Mouse (Mus musculus) forebrain, embryonic 11.5 days (tissue): ENCODE measurements around the gene Nek4. TPM values are rescaled to one million over a fixed set of nuclear protein-coding genes. Genes with fewer than 3 reads are reported as not detected.
A peak's percentile ranks its signal among the peaks of the same experiment; 100 is the strongest.

ENCODE experiments used
- ATAC-seq: fragments of 200-750 bp; cut with Nextera tagmentation; replicated peaks from 2 replicates; pipeline ENCODE4 v1.8.0; 2017; ENCODE audit warnings: moderate TSS enrichment; ENCODE audit not compliant: low FRiP score
- DNase-seq: peaks from one replicate; pipeline ENCODE4 v3.0.0-alpha.2; 2017; ENCODE audit warnings: low spot score
- H3K27ac ChIP-seq: fragments of 300-500 bp; sonication (generic); 2 replicates; pipeline ENCODE4 v1.5.1; 2014; ENCODE audit warnings: low read depth, low read length
- H3K27me3 ChIP-seq: fragments of 300-500 bp; sonication (generic); 2 replicates; pipeline ENCODE4 v1.6.1; 2014; ENCODE audit warnings: mild to moderate bottlenecking, low read length, mixed read lengths; ENCODE audit not compliant: control insufficient read depth, insufficient read depth
- H3K36me3 ChIP-seq: fragments of 300-500 bp; sonication (generic); 2 replicates; pipeline ENCODE4 v1.6.1; 2014; ENCODE audit warnings: mild to moderate bottlenecking, low read length, moderate library complexity, mixed read lengths; ENCODE audit not compliant: control insufficient read depth, insufficient read depth
- H3K4me1 ChIP-seq: fragments of 300-500 bp; sonication (generic); replicated peaks from 2 replicates; pipeline ENCODE4 v1.6.1; 2014; ENCODE audit warnings: low read length, mixed read lengths; ENCODE audit not compliant: control insufficient read depth, insufficient read depth
- H3K4me2 ChIP-seq: fragments of 300-500 bp; sonication (generic); 2 replicates; pipeline ENCODE4 v1.6.1; 2014; ENCODE audit warnings: low read depth, mild to moderate bottlenecking, low read length, moderate library complexity, mixed read lengths; ENCODE audit not compliant: severe bottlenecking
- H3K4me3 ChIP-seq: fragments of 300-500 bp; sonication (generic); 2 replicates; pipeline ENCODE4 v1.5.1; 2014; ENCODE audit warnings: low read depth, low read length
- H3K9ac ChIP-seq: fragments of 300-500 bp; sonication (generic); 2 replicates; pipeline ENCODE4 v1.6.1; 2014; ENCODE audit warnings: low read length
- H3K9me3 ChIP-seq: fragments of 300-500 bp; sonication (generic); 2 replicates; pipeline ENCODE4 v1.6.1; 2016; ENCODE audit warnings: low read length, mixed read lengths; ENCODE audit not compliant: control insufficient read depth
- WGBS: fragments of 180-500 bp; shearing (Covaris S2); extraction: QIAGEN DNeasy Blood & Tissue Kit; methylation state at CpG from one replicate; pipeline ENCODE4 v1.1.7; 2014; 5-methylcytosine and 5-hydroxymethylcytosine counted together
- polyA plus RNA-seq: library from polyadenylated mRNA; unstranded; fragments of >200 nt; fragmentation: Nextera tagmentation; extraction: Ambion mirVana; gene quantifications from 2 replicates; pipeline ENCODE4 v1.2.1, GENCODE M21; 2014

Gene Nek4
- polyA plus RNA-seq, 1 experiment from 2014 or later = 22.4 TPM

- DNase-seq (no peak), ATAC-seq (no peak)
- Histone ChIP-seq H3K4me3 (peak overlapping the region; percentile 91), H3K9me3 (no peaks in the 10 kb centered on the region), H3K27me3 (no peaks in the 10 kb centered on the region), H3K4me1 (peaks cover 9% of the 10 kb centered on the region; the same call in 1 of the 2 replicates), H3K27ac (no peak overlapping the region), H3K4me2 (peak overlapping the region; percentile 79), H3K9ac (peak overlapping the region; percentile 92), H3K36me3 (no peaks in the 10 kb centered on the region)
- 62% methylated on average over 10 of the region's 10 CpGs for WGBS
Measured at GRCm38 (mm10) chr14:31000356-31000755, 49.2 kb downstream of the Nek4 start.

GRCm38 (mm10) chr14:31000816-31001306 lies 49.7 kb downstream of the Nek4 start:
- H3K4me3 ChIP-seq = peak overlapping the region; percentile 91
- peak overlapping the region; percentile 92 for H3K9ac ChIP-seq
- ATAC-seq (peak; percentile 39; the same call in 1 of the 2 replicates), DNase-seq (no peak)
- no peaks in the 10 kb centered on the region for H3K36me3 ChIP-seq
- H3K27ac ChIP-seq = peak overlapping the region; percentile 85
- WGBS = under 1% methylated on average over 21 of the region's 21 CpGs
- H3K4me1 ChIP-seq = peaks cover 9% of the 10 kb centered on the region; the same call in 1 of the 2 replicates
- no peaks in the 10 kb centered on the region for H3K27me3 ChIP-seq
- H3K9me3 ChIP-seq = no peaks in the 10 kb centered on the region
- peak overlapping the region; percentile 79 for H3K4me2 ChIP-seq

GRCm38 (mm10) chr14:31001307-31002205 lies 50.4 kb downstream of the Nek4 start, which contains the start of the genes Glt8d1 and Spcs1:
Gene Glt8d1 (plus strand): TSS chr14:31001400.
Gene Spcs1 (minus strand): TSS chr14:31001672.
- under 1% methylated on average over 84 of the region's 84 CpGs for WGBS
- ATAC-seq = peak; percentile 92
- H3K36me3 ChIP-seq = no peaks in the 10 kb centered on the region

GRCm38 (mm10) chr14:31004527-31004926 lies 53.4 kb downstream of the Nek4 start:
- no peaks in the 10 kb centered on the region for H3K9me3 ChIP-seq
- ATAC-seq (no peak), DNase-seq (no peak)
- peaks cover 9% of the 10 kb centered on the region; the same call in 1 of the 2 replicates for H3K4me1 ChIP-seq
- H3K9ac ChIP-seq = no peak overlapping the region
- H3K4me3 ChIP-seq = no peak overlapping the region
- 85% methylated on average over 2 of the region's 2 CpGs for WGBS
- no peaks in the 10 kb centered on the region for H3K27me3 ChIP-seq
- H3K4me2 ChIP-seq = no peak overlapping the region
- H3K27ac ChIP-seq = no peak overlapping the region
- no peaks in the 10 kb centered on the region for H3K36me3 ChIP-seq

More at GRCm38 (mm10) chr14:31001307-31002205, 50.4 kb downstream of the Nek4 start, which contains the start of the genes Glt8d1 and Spcs1:
- peaks cover 9% of the 10 kb centered on the region; the same call in 1 of the 2 replicates for H3K4me1 ChIP-seq
- H3K9ac ChIP-seq = peak within 1 kb of the TSS; percentile 92
- DNase-seq = peak; percentile 89
- no peaks in the 10 kb centered on the region for H3K9me3 ChIP-seq
- H3K27ac ChIP-seq = peak within 1 kb of the TSS; percentile 85
- H3K27me3 ChIP-seq = no peaks in the 10 kb centered on the region
- peak within 1 kb of the TSS; percentile 79 for H3K4me2 ChIP-seq
- H3K4me3 ChIP-seq = peak within 1 kb of the TSS; percentile 91

GRCm38 (mm10) chr14:31006779-31007178 lies 55.6 kb downstream of the Nek4 start:
- ATAC-seq = no peak
- Histone ChIP-seq H3K4me1 (peaks cover 5% of the 10 kb centered on the region; the same call in 1 of the 2 replicates), H3K36me3 (peaks cover 5% of the 10 kb centered on the region; the same call in 1 of the 2 replicates), H3K27me3 (no peaks in the 10 kb centered on the region), H3K9ac (no peak overlapping the region), H3K4me2 (no peak overlapping the region), H3K4me3 (no peak overlapping the region), H3K27ac (no peak overlapping the region), H3K9me3 (no peaks in the 10 kb centered on the region)
- DNase-seq = no peak
- WGBS = 94% methylated on average over 5 of the region's 5 CpGs

GRCm38 (mm10) chr14:31011588-31011987 lies 60.4 kb downstream of the Nek4 start:
- Histone ChIP-seq H3K4me1 (no peaks in the 10 kb centered on the region), H3K4me3 (no peak overlapping the region), H3K36me3 (peaks cover 19% of the 10 kb centered on the region), H3K27ac (no peak overlapping the region), H3K9me3 (no peaks in the 10 kb centered on the region), H3K4me2 (no peak overlapping the region), H3K9ac (no peak overlapping the region), H3K27me3 (no peaks in the 10 kb centered on the region)
- DNase-seq (no peak), ATAC-seq (no peak)
- WGBS = 89% methylated on average over 3 of the region's 3 CpGs

GRCm38 (mm10) chr14:31013928-31014327 lies 62.8 kb downstream of the Nek4 start:
- peaks cover 26% of the 10 kb centered on the region for H3K36me3 ChIP-seq
- ATAC-seq = no peak
- no peak overlapping the region for H3K9ac ChIP-seq
- no peak overlapping the region for H3K4me2 ChIP-seq
- no peaks in the 10 kb centered on the region for H3K27me3 ChIP-seq
- no peaks in the 10 kb centered on the region; the same call in 1 of the 2 replicates for H3K4me1 ChIP-seq
- no peaks in the 10 kb centered on the region for H3K9me3 ChIP-seq
- no peak for DNase-seq
- no peak overlapping the region for H3K4me3 ChIP-seq
- WGBS = 98% methylated on average over 2 of the region's 2 CpGs
- no peak overlapping the region for H3K27ac ChIP-seq

GRCm38 (mm10) chr14:31016063-31016462 lies 64.9 kb downstream of the Nek4 start:
- ATAC-seq = no peak
- WGBS = 90% methylated on average over 1 of the region's 1 CpGs
- Histone ChIP-seq H3K4me3 (no peak overlapping the region), H3K4me2 (no peak overlapping the region), H3K27me3 (no peaks in the 10 kb centered on the region), H3K27ac (no peak overlapping the region), H3K9ac (no peak overlapping the region), H3K4me1 (peaks cover 3% of the 10 kb centered on the region; the same call in 1 of the 2 replicates), H3K9me3 (no peaks in the 10 kb centered on the region), H3K36me3 (peaks cover 24% of the 10 kb centered on the region)
- no peak for DNase-seq
